Mouse (Mus musculus) liver, embryonic 14 days (tissue): ENCODE results near the gene Foxf2. TPM values are rescaled to one million over a fixed set of nuclear protein-coding genes. Genes with fewer than 3 reads are reported as not detected.

ENCODE experiments used
- polyA plus RNA-seq: library from polyadenylated mRNA; depleted of rRNA; stranded (reverse); fragments of >200 nt; gene quantifications from 2 replicates; pipeline ENCODE4 v1.2.3, GENCODE M21; 2012; rRNA removed

Gene Foxf2
- polyA plus RNA-seq: not detected in 2 replicates

DNA sequence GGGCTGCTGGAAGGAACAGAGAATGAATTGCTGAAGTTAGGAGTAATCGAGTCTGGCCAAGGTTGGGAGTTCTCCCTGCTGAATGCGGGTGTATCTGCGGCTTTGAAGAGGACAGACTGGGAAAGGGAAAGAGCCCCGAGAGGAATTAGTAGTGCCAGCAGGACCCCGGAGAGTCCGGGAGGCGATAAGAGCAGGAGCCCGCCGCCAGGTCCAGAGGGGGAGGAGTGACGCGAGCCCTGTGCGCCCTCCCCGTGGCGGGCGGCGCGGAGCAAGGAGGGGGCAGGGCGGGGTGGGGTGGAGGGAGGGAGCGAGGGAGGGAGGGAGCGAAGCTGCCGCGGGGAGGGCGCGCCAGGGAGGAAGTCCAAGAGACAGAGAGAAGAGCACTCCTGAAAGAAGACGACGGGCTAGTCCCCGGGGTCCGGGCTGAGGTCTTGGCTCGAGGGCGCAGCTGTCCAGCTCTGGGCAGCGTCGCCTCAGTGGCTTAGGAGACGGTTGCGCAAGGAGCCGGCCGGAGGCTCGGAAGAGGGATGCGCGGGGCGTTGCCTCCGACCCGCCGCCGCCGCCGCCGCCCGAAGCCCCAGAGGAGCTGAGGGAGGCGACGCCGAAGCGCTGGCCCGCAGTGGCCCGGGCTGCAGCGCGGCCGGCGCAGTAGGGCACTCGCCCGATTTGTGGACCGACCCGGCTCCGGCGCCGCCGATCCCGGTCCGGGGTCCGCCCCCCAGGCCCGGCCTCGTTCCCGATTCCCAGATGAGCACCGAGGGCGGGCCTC, at the start of gene Foxf2:
Foxf2 (plus strand) TSS at position 484 of the 769 bp plus-strand sequence.

Other genes starting within 250 kb of the Foxf2 start
- 0.32 and 0.35 TPM in 2 replicates for gene Foxq1, start 69.7 kb upstream of the Foxf2 start, polyA plus RNA-seq
- 0.05 TPM in 2 replicates for gene A530084C06Rik, start 66.5 kb upstream of the Foxf2 start, polyA plus RNA-seq
- 0.01 and 0.07 TPM in 2 replicates for gene Foxc1, start 180.8 kb downstream of the Foxf2 start, polyA plus RNA-seq